Mouse (Mus musculus): ENCODE data around the gene Klk1b4. TPM values are rescaled to one million over a fixed set of nuclear protein-coding genes. Genes with fewer than 3 reads are reported as not detected.

Gene Klk1b4
- total RNA-seq, 2 experiments from 2014 or later, result not detected

DNA sequence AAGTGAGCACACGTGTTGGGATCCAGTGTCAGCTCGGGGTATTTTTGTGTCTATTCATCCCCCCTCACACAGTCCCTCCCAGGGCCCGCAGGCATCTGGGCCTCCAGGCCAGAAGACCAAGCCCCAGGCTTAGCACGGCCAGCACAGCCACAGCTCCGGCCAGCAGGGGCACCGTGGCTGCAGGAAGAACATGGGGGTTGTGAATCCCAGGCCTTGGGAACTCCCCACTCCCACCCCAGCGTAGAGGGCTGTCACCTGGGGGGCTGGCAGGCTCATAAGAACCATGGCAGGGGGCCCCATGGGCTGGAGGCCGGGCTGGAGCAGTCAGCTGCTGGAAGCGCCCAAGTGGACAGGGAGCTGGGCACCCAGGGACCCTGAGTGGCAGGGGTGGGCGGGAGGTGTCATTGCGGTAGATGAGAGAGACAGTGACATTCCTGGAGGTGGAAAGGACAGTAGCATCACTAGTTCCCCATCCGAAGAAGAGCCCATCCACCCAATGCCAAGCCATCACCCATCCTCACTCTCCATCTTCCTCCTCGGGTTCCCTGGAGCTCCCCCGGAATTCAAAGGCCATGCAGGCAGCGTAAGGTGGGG is 45.9 kb downstream of the Klk1b4 start:
- DNase-seq (ENCODE audit: low spot score in 2 of 2), result no peak

DNA sequence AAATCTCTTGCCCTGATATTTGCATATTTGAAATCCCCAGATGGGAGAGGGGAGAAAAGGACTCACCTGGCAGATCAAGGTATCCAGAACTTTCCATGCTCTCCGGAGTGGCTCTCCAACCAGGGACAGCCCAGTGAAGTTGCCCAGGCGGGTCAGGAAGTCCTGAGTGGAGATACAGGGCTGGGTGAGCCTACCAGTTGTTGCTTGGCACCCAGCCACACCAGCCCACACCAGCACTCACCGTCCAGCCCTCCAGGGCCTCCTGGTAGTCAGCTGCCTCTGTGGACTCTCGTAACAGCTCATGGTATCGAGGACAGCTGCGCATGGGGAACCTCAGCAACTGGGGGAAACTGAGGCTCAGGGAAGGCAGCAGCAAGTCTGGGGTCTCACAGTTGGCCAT is 47.7 kb downstream of the Klk1b4 start:
- DNase-seq (ENCODE audit: low spot score in 2 of 2), result no peak

DNA sequence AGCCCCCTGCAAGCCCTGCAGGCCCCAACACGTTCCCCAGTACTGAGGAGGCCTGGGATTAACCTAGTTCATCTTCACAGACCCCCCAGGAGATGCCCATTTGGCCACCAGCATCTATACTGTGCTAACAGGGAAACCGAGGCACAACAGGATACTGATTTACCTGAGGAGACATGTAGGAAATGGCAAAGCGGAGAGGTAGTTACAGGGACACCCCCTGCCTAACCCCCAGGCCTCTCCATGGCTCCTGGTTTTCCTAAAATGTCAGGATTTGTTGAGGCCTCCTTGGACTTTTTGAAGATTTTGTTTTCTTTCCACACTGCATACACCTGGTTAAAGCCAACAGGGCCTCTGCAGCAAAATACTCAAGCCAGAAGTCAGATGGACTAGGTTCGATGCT is 50.0 kb downstream of the Klk1b4 start, which contains the start of gene Acp4:
TSS of gene Acp4 (minus strand) at position 101 of the 400 bp plus-strand sequence.
- no peak for DNase-seq (ENCODE audit: low spot score in 2 of 2)

DNA sequence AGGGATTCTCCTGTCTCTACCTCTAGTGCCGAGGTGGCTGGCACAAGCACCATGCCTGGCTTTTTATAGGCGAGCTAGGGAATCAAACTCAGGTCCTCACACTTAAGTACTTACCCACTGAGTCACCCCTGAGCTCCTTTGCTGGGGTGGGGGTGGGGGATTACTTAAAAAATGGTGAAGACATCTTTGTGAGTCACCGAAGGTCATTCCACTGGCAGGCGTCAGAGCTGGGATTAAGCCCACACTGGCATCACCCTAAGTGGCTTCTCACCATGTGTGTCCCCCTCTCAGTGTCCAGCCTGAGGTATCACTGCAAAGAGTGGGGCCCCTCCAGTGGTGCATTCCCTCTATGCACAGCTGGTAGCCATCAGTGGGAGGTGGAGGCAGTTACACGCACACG is 53.2 kb downstream of the Klk1b4 start:
- no peak for DNase-seq (ENCODE audit: low spot score in 2 of 2)

DNA sequence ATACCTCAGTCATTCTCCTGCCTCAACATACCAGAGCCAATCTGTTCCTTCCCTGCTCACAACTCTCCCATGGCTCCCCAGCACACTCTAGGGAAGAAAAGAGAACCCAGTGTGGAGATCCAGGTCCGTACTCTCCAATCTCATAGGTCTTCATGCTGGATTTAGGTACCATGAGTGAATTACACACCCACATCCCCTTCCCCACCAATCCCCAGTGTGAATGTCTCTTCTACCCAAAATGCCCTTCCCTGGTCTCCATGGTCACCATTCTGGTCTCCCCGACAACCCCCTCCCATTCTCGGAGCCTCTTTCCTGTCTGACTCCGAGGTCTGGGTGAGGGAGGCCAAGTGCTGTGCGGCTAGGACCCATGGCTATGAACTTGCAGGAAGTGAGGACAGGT is 53.9 kb downstream of the Klk1b4 start, which contains the start of gene Gm15517:
TSS of gene Gm15517 (plus strand) at position 301 of the 400 bp plus-strand sequence.
- no peak for DNase-seq (ENCODE audit: low spot score in 2 of 2)

Other genes with a start within 250 kb of the Klk1b4 start
- gene Klk1b1, start 240.7 kb upstream of the Klk1b4 start, total RNA-seq (2021), result not detected
- not detected for gene Klk1b9, start 231.4 kb upstream of the Klk1b4 start, total RNA-seq (2021)
- not detected for gene Klk1b11, start 211.6 kb upstream of the Klk1b4 start, total RNA-seq (2021)
- gene Klk1b26, start 195.3 kb upstream of the Klk1b4 start, total RNA-seq (2021), result not detected
- gene Klk1b27, start 155.1 kb upstream of the Klk1b4 start, total RNA-seq (2021), result not detected
- not detected for gene Klk1b21, start 105.1 kb upstream of the Klk1b4 start, total RNA-seq (2021)
- gene Klk1b22, start 94.8 kb upstream of the Klk1b4 start, total RNA-seq (2021), result not detected
- not detected for gene Klk1b16, start 70.7 kb upstream of the Klk1b4 start, total RNA-seq (2021)
- not detected for gene Klk1b24, start 19.2 kb upstream of the Klk1b4 start, total RNA-seq (2021)
- not detected for gene Klk1b3, start 9.2 kb upstream of the Klk1b4 start, total RNA-seq (2021)
- gene Klk1b5, start 8.5 kb downstream of the Klk1b4 start, total RNA-seq (2021), result not detected
- not detected for gene Klk1, start 17.9 kb downstream of the Klk1b4 start, total RNA-seq (2021)
- not detected for gene Gm36864, start 28.7 kb downstream of the Klk1b4 start, total RNA-seq (2021)
- gene 1700028J19Rik, start 39.3 kb downstream of the Klk1b4 start, total RNA-seq (2021), result under 1 TPM; 0.62 to 0.84 TPM
- gene 2410002F23Rik, start 39.3 kb downstream of the Klk1b4 start, total RNA-seq (2021), result 10 to 100 TPM; 78.3 to 89.3 TPM
- gene Acp4, start 49.9 kb downstream of the Klk1b4 start, total RNA-seq (2021), result not detected
- gene Gm15517, start 54.0 kb downstream of the Klk1b4 start, total RNA-seq (2021), result not detected
- 1 to 10 TPM; 3.3 to 3.6 TPM for gene Clec11a, start 99.5 kb downstream of the Klk1b4 start, total RNA-seq (2021)
- 100 to 1,000 TPM; 626 to 653 TPM for gene Shank1, start 102.8 kb downstream of the Klk1b4 start, total RNA-seq (2021)
- gene Syt3, start 176.7 kb downstream of the Klk1b4 start, total RNA-seq (2021), result 10 to 100 TPM; 85.4 to 87.4 TPM
- gene 1700008O03Rik, start 178.4 kb downstream of the Klk1b4 start, total RNA-seq (2021), result 1 to 10 TPM; 2.1 to 4.5 TPM
- gene Lrrc4b, start 221.6 kb downstream of the Klk1b4 start, total RNA-seq (2021), result 100 to 1,000 TPM; 336 to 349 TPM